Mouse (Mus musculus) ES-CJ7 (cell line): ENCODE results near the gene Tubb5.

Experiments
- DNase-seq: peaks from one replicate; pipeline ENCODE4 v3.0.0; 2011; ENCODE audit warnings: low read depth, low spot score

Gene Tubb5

GRCm38 (mm10) chr17:35796835-35797234, 41.3 kb downstream of the Tubb5 start:
- no peak for DNase-seq

GRCm38 (mm10) chr17:35795656-35796055, 42.5 kb downstream of the Tubb5 start:
- DNase-seq = no peak

GRCm38 (mm10) chr17:35795099-35795498, 43.0 kb downstream of the Tubb5 start:
- DNase-seq = no peak

GRCm38 (mm10) chr17:35792837-35793236, 45.3 kb downstream of the Tubb5 start:
- no peak for DNase-seq

GRCm38 (mm10) chr17:35790933-35791332, 47.2 kb downstream of the Tubb5 start:
- DNase-seq = no peak

- no peak for DNase-seq
Observed at GRCm38 (mm10) chr17:35788025-35788424, 50.1 kb downstream of the Tubb5 start.

- no peak for DNase-seq
Observed at GRCm38 (mm10) chr17:35787493-35787892, 50.6 kb downstream of the Tubb5 start.

GRCm38 (mm10) chr17:35785140-35785539, 53.0 kb downstream of the Tubb5 start:
- DNase-seq = no peak

- no peak for DNase-seq
Observed at GRCm38 (mm10) chr17:35783944-35784343, 54.2 kb downstream of the Tubb5 start.
